Mouse (Mus musculus) brown adipose tissue, adult 24 weeks (tissue): ENCODE measurements around the gene Gm20388. TPM values are rescaled to one million over a fixed set of nuclear protein-coding genes. Genes with fewer than 3 reads are reported as not detected.

ENCODE experiments used
- H3K27ac ChIP-seq: fragments of 200-500 bp; replicated peaks from 2 replicates; pipeline ENCODE4 v1.5.1; 2012; ENCODE audit warnings: low read depth, mild to moderate bottlenecking, low read length
- H3K4me1 ChIP-seq: fragments of 200-500 bp; 2 replicates; pipeline ENCODE4 v1.6.1; 2012; ENCODE audit warnings: low read length, mixed read lengths; ENCODE audit not compliant: control insufficient read depth, insufficient read depth, insufficient read length
- H3K4me3 ChIP-seq: fragments of 200-500 bp; 2 replicates; pipeline ENCODE4 v1.5.1; 2012; ENCODE audit warnings: low read depth, mild to moderate bottlenecking, low read length, moderate library complexity; ENCODE audit not compliant: insufficient read depth
- polyA plus RNA-seq: library from polyadenylated mRNA; stranded (reverse); fragments of >200 nt; gene quantifications from 2 replicates; pipeline ENCODE4 v1.2.4, GENCODE M21; 2012; ENCODE audit not compliant: missing spikeins, insufficient read depth, insufficient read length

Gene Gm20388
- polyA plus RNA-seq, 1 experiment, result 44.7 TPM

DNA sequence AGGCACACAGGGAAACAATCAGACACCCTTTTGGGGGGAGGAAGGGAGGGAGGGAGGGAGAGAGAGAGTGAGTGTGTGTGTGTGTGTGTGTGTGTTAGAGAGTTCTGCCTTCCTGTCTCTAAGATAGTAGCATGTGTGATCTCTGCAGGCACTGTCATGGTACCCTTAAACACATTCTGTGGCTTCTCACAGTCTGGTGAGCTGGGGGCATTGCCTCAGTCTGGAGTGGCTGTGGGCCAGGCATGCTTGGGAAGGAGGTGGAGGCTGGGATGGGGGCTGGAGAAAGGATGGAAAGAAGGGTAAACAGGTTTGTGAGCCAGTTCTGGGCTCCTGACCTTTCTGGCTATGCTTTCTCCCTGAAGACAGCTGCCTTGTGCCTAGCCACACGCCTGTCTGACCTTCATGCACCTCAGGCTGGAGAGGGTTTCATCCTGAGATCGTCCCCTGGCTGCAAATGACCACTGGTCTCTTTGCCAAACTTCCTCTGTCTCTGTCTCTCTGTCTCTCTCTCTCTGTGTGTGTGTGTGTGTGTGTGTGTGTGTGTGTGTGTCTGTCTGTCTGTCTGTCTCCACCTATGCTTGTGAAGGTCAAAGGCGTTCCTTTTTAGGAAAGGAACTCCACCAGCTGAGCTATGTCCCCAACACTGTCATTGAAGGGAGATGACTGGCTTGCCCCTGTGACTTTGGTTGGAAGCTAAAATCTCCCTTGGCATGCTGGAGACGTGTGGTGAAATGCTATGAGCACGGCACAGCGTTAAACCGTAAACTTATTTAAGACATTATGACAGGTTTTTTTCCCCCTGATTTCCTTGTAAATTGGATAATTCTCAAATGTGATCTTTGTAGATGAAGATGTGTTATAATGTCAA lies 4195.9 kb downstream of the Gm20388 start:
- Histone ChIP-seq H3K27ac (peak overlapping the region; percentile 76), H3K4me1 (no peaks in the 10 kb centered on the region; the same call in 1 of the 2 replicates), H3K4me3 (no peak overlapping the region)

DNA sequence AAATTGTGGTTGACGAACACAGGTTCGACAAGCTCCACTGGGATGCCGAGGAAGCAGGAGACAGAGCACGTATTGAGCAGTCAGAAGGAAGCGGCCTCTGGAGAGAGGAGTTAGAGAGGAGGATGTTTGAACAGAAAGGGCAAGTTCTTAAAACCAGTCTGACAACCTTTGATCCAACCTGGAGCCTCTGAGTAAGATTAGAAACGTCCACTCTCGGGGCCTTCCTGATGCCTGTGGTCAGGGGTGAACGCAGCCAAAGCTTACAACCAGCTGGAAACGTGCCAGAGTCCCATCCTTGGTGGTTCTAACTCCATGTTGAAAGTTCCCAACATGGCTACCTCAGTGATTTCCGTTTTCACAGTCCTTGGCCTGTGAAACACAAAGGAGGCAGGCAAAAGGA lies 4202.5 kb downstream of the Gm20388 start:
- Histone ChIP-seq H3K4me3 (no peak overlapping the region), H3K27ac (no peak overlapping the region), H3K4me1 (no peaks in the 10 kb centered on the region)

DNA sequence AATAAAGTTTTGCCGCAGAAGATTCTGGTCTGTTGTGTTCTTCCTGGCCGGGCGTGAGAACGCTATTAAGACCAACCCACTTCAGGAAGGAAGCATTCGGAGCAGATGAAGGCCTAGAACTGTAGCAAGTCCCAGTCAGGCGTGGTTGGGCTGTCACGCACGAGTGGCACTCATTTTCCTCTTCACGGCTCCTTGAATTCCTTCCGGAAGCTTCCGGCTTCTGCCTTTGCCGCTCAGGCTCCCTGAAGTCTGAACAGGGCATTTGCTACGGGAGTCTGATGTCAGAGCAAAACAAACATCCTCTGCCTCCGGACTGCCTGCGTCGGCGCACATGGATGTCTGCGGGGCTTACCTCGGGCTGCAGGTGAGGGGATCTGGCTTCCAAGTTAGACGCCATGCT lies 4214.6 kb downstream of the Gm20388 start:
- H3K4me3 ChIP-seq, result no peak overlapping the region
- H3K27ac ChIP-seq, result no peak overlapping the region
- H3K4me1 ChIP-seq, result no peaks in the 10 kb centered on the region

GRCm38 (mm10) chr8:124137261-124137660 lies 4226.6 kb downstream of the Gm20388 start:
- H3K27ac ChIP-seq, result no peak overlapping the region

DNA sequence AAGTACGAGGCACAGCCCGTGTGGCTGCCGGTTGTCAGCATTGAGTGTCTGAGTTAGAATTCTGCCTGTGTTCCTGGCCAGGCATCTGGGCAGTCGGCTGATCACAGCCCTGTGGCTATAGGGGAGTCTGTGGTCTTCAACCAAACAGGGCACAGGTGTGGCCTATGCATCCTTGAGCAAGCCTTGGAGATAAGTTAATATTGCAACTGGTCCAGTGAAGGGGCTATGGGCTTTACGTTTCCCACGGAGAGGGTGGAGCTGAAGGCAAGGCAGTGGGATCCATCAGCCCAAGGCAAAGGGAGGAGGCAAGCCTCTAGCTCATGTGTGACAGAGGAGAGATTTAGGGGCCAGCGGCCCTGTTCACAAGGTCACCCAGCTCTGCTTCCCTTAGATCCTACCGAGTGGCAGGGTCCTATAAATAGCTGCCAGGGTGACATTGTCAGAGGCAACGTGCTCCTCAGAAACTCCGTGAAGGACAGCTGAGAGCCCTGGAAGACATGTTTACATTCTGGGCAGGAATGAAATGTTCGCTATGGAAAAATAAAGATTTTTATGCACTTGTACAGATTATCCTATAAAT lies 4229.7 kb downstream of the Gm20388 start:
- no peak overlapping the region for H3K27ac ChIP-seq
- H3K4me3 ChIP-seq, result no peak overlapping the region

More at GRCm38 (mm10) chr8:124137261-124137660, 4226.6 kb downstream of the Gm20388 start:
- Histone ChIP-seq H3K4me3 (no peak overlapping the region), H3K4me1 (no peaks in the 10 kb centered on the region)

DNA sequence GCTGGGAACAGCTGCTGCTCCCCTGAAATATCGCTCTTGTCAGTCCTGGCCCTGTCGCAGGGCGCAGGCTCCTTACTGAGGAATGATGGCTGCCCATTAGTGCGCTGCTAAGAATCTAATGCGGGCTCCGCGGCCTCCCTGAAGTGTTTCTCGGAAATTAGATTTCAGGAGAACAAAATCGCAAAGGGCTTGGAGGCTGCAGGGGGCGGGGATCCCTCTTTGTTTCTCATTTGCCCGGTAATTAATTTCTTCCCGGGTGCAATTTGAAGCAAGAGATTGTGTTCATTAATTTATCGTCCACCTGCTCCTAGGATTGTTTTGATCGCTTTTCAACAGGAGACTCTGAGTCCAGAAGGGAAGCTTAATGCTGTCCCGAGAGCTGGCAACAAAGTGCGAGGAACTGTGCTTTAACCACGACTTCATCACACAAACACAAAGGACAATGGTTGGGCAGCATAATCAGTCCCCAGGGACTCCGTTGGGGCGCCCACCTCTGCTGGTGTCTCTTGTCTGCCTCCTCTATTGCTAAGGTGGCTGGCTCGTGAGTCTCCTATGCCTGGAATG lies 4230.3 kb downstream of the Gm20388 start:
- H3K4me3 ChIP-seq, result no peak overlapping the region
- H3K27ac ChIP-seq, result no peak overlapping the region
- no peaks in the 10 kb centered on the region for H3K4me1 ChIP-seq

More for the DNA sequence above, 4229.7 kb downstream of the Gm20388 start:
- no peaks in the 10 kb centered on the region for H3K4me1 ChIP-seq

DNA sequence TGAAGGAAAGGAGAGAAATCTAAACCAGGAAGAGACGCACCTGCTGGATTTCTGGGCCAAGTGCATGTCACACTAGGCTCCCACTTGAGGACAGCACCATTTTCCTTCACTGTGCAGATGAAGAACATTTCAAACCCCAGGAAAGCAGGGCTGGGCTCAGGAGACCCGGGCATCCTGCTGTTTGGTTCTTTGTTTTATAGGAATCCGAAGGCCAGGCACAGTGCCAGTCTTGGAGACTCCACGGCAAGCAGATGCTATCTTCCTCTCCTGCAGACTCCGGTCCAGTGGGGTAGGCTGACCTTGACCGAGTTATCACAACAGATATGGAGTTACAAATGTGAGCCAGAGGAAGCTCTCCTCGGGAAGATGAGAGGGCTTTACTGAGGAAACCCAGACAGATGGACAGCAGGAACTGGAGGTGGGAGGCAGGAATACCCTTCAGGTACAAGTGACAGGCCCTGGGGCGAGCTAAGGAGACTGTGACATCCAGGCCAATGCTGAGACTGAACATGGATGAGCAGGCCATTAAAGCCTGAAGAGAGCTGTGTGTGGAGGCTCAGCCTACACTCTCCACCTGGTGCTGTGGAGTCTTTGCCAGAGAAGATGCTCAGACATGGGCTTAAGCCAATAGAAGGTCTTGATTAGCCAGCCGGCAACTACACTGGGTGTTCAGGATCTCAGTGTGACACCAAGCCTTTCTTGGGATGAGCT lies 4231.2 kb downstream of the Gm20388 start:
- Histone ChIP-seq H3K4me1 (no peaks in the 10 kb centered on the region), H3K4me3 (no peak overlapping the region), H3K27ac (no peak overlapping the region)

GRCm38 (mm10) chr8:124143003-124143402 lies 4232.4 kb downstream of the Gm20388 start:
- Histone ChIP-seq H3K27ac (no peak overlapping the region), H3K4me1 (no peaks in the 10 kb centered on the region), H3K4me3 (no peak overlapping the region)

GRCm38 (mm10) chr8:124143871-124144618 lies 4233.4 kb downstream of the Gm20388 start:
- Histone ChIP-seq H3K27ac (no peak overlapping the region), H3K4me3 (no peak overlapping the region), H3K4me1 (no peaks in the 10 kb centered on the region)

- Histone ChIP-seq H3K4me1 (no peaks in the 10 kb centered on the region), H3K4me3 (no peak overlapping the region), H3K27ac (no peak overlapping the region)
These were observed 4234.0 kb downstream of the Gm20388 start for GRCm38 (mm10) chr8:124144619-124144980.

DNA sequence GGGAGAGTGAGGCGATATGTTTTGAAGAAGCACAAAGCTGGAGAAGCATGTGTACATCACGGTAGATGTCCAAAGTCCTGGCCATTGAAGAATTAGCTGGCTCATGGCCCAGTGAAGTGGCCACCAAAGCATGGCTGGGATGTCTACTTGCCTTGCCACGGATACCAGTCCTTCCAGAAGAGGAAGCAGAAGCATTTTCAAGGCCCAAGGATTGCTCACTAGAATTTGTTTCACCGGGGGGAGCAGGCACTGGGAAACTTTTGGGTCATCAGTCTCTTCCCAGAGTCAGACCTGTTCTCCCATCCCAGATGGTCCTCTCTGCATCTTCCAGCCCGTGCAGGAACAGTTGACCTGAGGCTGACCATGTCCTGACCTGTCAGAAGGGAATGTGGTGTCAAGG lies 4235.6 kb downstream of the Gm20388 start:
- Histone ChIP-seq H3K4me1 (no peaks in the 10 kb centered on the region), H3K4me3 (no peak overlapping the region), H3K27ac (no peak overlapping the region)

GRCm38 (mm10) chr8:124150009-124150408 lies 4239.4 kb downstream of the Gm20388 start:
- Histone ChIP-seq H3K27ac (no peak overlapping the region), H3K4me3 (no peak overlapping the region), H3K4me1 (no peaks in the 10 kb centered on the region)

DNA sequence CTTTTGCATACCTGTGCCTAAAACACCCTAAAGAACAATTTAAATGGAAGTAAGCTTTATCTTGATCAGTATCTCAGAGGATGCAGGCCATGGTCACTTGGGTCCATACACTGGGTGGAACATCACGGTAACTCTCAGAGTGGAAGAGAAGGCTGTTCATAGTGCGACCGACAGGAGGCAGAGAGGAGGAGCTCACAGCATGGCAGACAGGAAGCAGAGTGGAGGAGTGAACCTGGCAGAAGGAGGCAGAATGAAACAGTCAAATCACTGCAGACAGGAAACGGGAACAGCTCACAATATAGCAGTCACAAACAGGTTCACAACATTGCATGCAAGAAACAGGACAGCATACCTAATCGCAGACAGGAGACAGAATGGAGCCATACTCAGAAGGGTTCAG lies 4239.9 kb downstream of the Gm20388 start:
- no peaks in the 10 kb centered on the region for H3K4me1 ChIP-seq

GRCm38 (mm10) chr8:124151881-124152280 lies 4241.2 kb downstream of the Gm20388 start:
- Histone ChIP-seq H3K4me3 (no peak overlapping the region), H3K4me1 (no peaks in the 10 kb centered on the region), H3K27ac (no peak overlapping the region)

More for the DNA sequence above, 4239.9 kb downstream of the Gm20388 start:
- no peak overlapping the region for H3K4me3 ChIP-seq
- H3K27ac ChIP-seq, result no peak overlapping the region

DNA sequence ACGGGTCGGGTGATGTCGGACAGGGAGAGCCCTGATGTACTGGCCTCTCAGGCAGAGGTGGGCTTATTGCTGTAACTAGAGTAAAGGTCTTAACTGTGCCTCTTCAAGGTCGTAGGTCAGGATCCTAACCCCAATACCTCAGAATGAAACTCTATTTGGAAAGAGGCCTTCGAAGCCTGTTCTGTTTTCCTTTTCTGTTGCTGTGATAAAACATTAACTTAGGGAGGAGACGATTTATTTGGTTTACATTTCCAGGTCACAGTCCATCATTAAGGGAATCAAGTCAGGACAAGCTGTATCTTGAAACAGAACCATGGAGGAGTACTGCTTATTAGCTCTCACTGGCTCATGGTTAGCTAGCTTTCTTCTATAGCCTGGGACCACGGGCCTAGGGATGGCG lies 4242.1 kb downstream of the Gm20388 start:
- no peak overlapping the region for H3K4me3 ChIP-seq
- no peaks in the 10 kb centered on the region for H3K4me1 ChIP-seq
- H3K27ac ChIP-seq, result no peak overlapping the region
